Mouse (Mus musculus) gonadal fat pad, adult 2 months (tissue): ENCODE results near the gene Fez1. TPM values are rescaled to one million over a fixed set of nuclear protein-coding genes. Genes with fewer than 3 reads are reported as not detected.

Experiments
- DNase-seq: peaks from one replicate; pipeline ENCODE4 v3.0.0-alpha.2; 2012; ENCODE audit warnings: low read depth
- polyA plus RNA-seq: library from polyadenylated mRNA; depleted of rRNA; stranded (reverse); fragments of >200 nt; gene quantifications from 2 replicates; pipeline ENCODE4 v1.2.3, GENCODE M21; 2012

The Fez1 gene
- polyA plus RNA-seq, 1 experiment, result 3.0 TPM

DNA sequence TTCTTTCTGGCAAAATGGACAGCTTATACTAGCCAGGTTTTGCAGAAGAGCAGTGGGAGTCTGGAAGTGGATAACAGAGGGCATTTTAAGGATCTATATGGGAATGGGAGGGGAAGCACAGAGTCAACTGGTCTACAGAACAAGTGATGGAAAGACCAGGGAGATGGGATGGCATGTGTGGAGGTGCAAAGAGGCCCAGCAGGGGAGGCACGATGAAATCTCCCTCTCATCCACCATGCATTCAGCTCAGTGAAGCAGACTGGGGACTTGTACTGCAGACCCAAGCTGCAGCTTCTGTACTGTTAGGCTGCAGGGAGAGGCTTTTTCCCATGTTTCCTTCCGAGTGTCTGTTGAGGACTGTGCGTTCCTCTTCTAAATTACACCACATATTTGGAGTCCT lies 12.2 kb downstream of the Fez1 start:
- no peak for DNase-seq

DNA sequence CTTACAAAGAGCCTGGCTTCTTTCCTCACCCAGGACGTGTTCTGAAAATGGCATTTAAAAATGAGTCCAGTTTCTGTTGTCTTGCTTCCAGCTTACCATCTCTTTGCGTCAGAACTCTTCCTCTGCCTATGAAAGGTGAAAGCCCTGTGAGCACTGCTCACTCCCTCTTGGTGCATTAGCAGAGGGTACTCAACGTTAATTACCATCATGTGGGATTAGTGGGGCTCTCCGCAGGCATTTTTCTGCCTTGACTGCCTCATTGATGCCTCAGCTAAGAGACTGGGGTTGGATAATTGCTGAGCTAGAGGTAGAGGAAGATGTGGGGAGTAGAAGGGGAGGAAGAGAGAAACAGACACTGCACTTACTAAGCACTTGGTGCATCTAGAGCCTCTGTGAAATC lies 24.7 kb downstream of the Fez1 start:
- DNase-seq, result no peak

- DNase-seq, result no peak
Observed at GRCm38 (mm10) chr9:36848661-36849060, 27.0 kb downstream of the Fez1 start.

- DNase-seq, result no peak
Observed at GRCm38 (mm10) chr9:36850091-36850490, 28.4 kb downstream of the Fez1 start.

DNA sequence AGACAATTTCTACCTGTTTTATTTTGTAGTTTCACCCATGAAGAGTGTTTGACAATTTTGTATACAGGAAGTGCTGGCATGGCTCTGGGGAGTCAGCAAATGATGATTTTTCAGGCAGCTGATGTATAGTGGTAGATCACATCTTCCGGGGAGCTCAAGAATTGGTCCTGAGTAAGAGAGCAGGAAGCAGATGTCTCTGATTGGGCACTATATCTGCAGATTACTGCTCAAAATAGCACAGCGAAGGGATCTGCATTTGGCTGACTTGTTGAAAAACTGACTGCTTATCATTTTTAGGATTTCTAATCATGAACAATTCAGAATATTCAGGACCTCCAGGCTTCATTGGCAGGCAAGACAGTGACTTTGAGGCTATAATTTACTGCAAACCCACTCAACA lies 30.5 kb downstream of the Fez1 start:
- DNase-seq, result no peak

- no peak for DNase-seq
Observed at GRCm38 (mm10) chr9:36856351-36856750, 34.7 kb downstream of the Fez1 start.

- DNase-seq, result no peak
Observed at GRCm38 (mm10) chr9:36857476-36858117, 35.9 kb downstream of the Fez1 start.

DNA sequence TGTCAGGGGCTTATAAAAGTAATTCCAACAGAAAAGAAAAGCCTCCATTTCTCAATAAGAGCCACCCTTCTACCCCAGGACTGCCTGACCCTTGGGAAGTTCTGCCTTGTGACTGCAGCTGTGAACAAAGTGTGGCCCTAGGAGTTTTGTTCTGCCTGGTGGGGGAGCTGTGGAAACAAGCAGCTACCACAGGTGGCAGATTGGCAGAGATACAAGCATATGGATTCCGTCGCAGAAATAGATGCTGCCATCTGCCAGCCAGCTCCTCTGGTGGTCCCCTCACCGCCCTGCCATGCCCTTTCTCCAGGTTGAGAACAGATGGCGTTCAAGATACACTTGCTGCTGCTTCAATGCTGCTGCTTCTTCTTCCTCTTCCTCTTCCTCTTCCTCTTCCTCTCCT lies 37.0 kb downstream of the Fez1 start:
- no peak for DNase-seq

- no peak for DNase-seq
Observed at GRCm38 (mm10) chr9:36862576-36862975, 40.9 kb downstream of the Fez1 start.

DNA sequence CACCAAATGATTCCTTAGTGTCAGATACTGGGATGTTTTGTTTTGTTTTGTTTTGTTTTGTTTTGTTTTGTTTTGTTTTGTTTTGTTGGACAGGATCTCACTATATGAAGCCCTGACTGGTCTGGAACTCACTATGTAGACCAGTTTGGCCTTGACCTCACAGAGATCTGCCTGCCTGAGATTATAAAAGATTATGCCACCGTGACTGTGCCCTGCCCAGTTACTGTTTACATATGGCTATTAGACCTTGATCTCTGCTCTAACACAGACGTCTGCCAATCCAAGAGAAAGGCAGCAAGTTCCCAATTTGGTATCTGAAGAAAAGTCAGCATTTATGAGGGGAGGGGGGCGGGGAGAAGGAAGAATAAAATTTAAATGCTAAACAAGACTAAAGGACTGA lies 42.0 kb downstream of the Fez1 start:
- no peak for DNase-seq

- no peak for DNase-seq
Observed at GRCm38 (mm10) chr9:36864862-36865813, 43.5 kb downstream of the Fez1 start.

GRCm38 (mm10) chr9:36868662-36869061 lies 47.0 kb downstream of the Fez1 start:
- no peak for DNase-seq

DNA sequence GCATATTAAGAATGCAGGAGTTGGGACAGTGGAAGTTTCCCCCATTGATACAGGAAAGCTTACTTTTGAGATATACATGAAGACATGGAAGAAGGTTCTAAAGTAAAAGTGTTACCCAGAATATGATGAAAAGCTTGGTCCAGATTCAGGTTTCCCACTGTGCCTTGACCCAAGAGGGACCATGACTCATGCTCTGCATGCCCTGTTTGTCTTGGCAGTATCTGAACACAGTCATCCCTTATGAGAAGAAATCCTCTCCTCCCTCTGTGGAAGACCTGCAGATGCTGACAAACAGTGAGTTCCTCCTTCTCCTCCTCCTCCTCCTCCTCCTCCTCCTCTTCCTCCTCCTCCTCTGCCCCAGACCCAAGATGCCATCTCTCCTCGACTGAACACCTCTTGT lies 48.6 kb downstream of the Fez1 start:
- DNase-seq, result no peak

DNA sequence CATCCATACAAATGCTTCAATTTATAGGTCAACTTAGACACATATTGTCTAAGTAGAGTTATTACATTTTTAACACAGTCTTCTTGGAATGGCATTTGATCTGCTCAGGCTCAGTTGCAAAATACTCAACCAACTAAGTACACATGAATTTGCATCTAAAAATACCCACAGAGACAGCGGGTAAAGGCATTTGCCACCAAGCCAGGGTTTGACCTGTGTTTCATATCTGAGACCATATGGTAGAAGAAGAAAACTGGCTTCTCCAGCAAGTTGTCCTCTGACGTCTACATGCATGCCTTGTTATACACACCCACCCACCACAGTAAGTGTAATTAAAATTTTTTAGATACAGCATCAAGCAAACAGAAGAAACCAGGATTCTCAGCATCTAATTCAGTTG lies 52.1 kb downstream of the Fez1 start:
- no peak for DNase-seq

DNA sequence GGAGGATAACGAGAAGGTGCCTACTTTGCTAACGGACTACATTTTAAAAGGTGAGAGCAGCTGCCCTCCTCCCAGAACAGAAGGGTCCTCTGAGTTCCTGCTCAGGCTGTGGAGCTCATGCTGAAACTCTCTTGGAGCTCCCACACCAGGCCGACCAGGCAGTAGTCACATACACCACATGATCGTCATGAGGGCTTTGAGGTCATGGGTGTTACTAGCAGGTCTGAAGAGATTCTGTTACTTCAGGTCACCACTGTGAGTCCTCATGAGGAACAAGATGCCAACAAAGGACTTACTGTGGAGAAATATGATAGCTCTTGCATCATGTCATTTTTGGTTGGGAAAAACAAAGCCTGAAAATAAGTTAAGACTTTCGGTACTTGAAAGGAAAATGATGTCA lies 54.6 kb downstream of the Fez1 start:
- DNase-seq, result no peak

GRCm38 (mm10) chr9:36876787-36877186 lies 55.1 kb downstream of the Fez1 start:
- DNase-seq, result no peak

- DNase-seq, result no peak
Observed at GRCm38 (mm10) chr9:36881615-36882014, 60.0 kb downstream of the Fez1 start.

DNA sequence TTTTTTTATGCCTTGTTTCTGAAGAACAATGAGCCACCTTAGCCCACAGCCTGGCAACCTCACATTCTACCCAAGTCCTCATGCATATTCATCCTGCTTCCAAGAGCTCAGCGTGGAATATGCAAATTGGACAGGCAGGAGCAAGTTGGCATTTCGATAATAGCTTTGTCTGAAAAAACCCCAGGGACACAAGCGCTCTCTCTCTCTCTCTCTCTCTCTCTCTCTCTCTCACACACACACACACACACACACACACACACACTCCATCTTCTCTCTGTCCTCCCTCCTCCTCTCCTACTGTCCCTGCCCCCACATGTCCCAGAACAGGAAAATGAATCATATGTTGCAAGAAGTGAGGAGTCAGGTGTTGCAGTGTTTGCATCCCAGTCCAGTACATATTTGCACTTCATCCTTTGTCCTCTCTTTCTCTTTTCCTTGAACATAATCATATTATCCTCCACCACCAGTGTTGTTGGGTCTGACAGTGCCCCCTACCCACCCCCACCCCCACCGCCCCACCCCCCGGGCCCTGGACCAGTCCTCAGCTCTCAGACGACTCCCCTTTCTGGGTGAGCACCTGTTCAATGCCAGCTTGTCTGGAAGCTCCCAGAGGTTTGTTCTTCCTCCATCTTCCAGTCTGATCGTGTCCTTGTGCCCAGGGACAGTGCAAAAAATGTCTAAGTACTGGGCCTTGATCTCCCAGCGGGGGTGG lies 60.5 kb downstream of the Fez1 start:
- DNase-seq, result no peak

- no peak for DNase-seq
Observed at GRCm38 (mm10) chr9:36883569-36883968, 61.9 kb downstream of the Fez1 start.

GRCm38 (mm10) chr9:36885237-36885636 lies 63.6 kb downstream of the Fez1 start:
- DNase-seq, result no peak

DNA sequence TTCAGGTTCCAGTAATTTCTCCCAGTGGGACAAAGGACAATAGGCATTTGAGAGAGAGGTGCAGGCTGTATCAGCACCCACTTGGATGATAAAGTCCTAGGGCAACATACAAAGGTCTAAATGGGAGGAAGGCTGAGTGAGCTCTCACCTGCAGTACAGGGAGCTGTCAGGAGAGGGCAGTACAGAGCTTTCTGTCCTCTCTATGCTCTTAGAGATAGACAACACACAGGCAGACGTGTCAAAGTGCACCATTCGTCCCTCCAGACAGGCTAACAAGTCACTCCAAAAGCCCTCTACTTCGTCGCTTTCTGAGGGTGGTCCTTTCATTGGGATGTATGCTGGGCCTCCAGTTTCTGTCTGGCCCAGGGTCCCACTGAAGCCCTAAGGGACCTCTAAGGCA lies 68.9 kb downstream of the Fez1 start:
- DNase-seq, result no peak

- no peak for DNase-seq
Observed at GRCm38 (mm10) chr9:36893413-36893990, 71.8 kb downstream of the Fez1 start.
